9 mouse cellular contexts compared by ENCODE assay signal in genomic region chr6:84976563-84976971, GRCm38 (mm10).
DNase-seq lines count a peak whose midpoint lies in the region; ATAC-seq and TF ChIP-seq lines count a peak whose summit lies in the region.
"Had no signal": no experiment of that assay in that cellular context is flagged by ENCODE, and none has a peak within 500 bp of the region (broad histone marks: within the 10 kb centered on the region; RNA-seq: fewer than 3 reads in every experiment).

No protein-coding gene starts in this region.

- no peak overlapping the region for H3K9ac ChIP-seq in liver, postnatal 0 days (replicated peaks)
- H3K9ac ChIP-seq: limb, embryonic 15.5 days had no signal

- no peak overlapping the region for H3K4me3 ChIP-seq in gastrocnemius, adult 2 months
- H3K4me3 ChIP-seq in heart, embryonic 10.5 days, result no peak overlapping the region
- no peak overlapping the region for H3K4me3 ChIP-seq in liver, postnatal 0 days (ENCODE audit: low read depth, low read length)
- no peak overlapping the region for H3K4me3 ChIP-seq in thymus, adult 2 months (ENCODE audit: control insufficient read depth, insufficient read depth, low read length)
- H3K4me3 ChIP-seq: limb, embryonic 15.5 days had no signal

- H3K4me2 ChIP-seq in liver, postnatal 0 days (ENCODE audit: low read depth, low read length), result no peak overlapping the region; the same call in 1 of the 2 replicates
- H3K4me2 ChIP-seq: limb, embryonic 15.5 days had no signal

- no peak overlapping the region for H3K27ac ChIP-seq in gastrocnemius, adult 2 months
- peak overlapping the region; percentile 22; the same call in 1 of the 2 replicates for H3K27ac ChIP-seq in heart, embryonic 10.5 days
- H3K27ac ChIP-seq in liver, postnatal 0 days (ENCODE audit: low read depth), result no peak overlapping the region; the same call in 1 of the 2 replicates
- no peak overlapping the region for H3K27ac ChIP-seq in thymus, adult 2 months (ENCODE audit: control insufficient read depth, insufficient read depth, low read length)
- H3K27ac ChIP-seq: limb, embryonic 15.5 days had no signal

- no peak for TF ChIP-seq CTCF in gastrocnemius, adult 2 months (IDR thresholded peaks at IDR 0.05)
- no peak for TF ChIP-seq CTCF in liver, postnatal 0 days (IDR thresholded peaks at IDR 0.05; ENCODE audit: low read depth)
- no peak for TF ChIP-seq CTCF in thymus, adult 2 months (IDR thresholded peaks at IDR 0.05; ENCODE audit: borderline replicate concordance, control insufficient read depth, extremely low read depth, insufficient read depth, low read length, poor library complexity)

- peak; percentile 83 for ATAC-seq in liver, postnatal 0 days
- no peak for ATAC-seq in megakaryocyte progenitor cell, adult 5-6 weeks (replicated peaks; ENCODE audit: poor library complexity)

- DNase-seq in gastrocnemius, adult 2 months, result peak; percentile 16
- no peak for DNase-seq in gastrocnemius, postnatal 36 days
- DNase-seq in adipocyte (ENCODE audit: low spot score), result peak; percentile 47
- peak; percentile 76 for DNase-seq in heart, embryonic 10.5 days (ENCODE audit: low spot score)
- DNase-seq in liver, postnatal 0 days, result peak; percentile 51
- DNase-seq in cerebellum, adult 8-10 months, result no peak
- DNase-seq in thymus, adult 2 months, result no peak

- no peaks in the 10 kb centered on the region for H3K27me3 ChIP-seq in heart, embryonic 10.5 days (ENCODE audit: insufficient read depth, poor library complexity, severe bottlenecking)
- H3K27me3 ChIP-seq in liver, postnatal 0 days (ENCODE audit: insufficient read depth, low read length), result no peaks in the 10 kb centered on the region
- no peaks in the 10 kb centered on the region for H3K27me3 ChIP-seq in thymus, adult 2 months (ENCODE audit: control insufficient read depth, insufficient read depth, low read length)
- H3K27me3 ChIP-seq: limb, embryonic 15.5 days had no signal

- 0 out of 2 replicates have a peak, but pooled peaks have one; percentile 17 for TF ChIP-seq EP300 in liver, postnatal 0 days (IDR thresholded peaks at IDR 0.05; ENCODE audit: low read depth)

- H3K4me1 ChIP-seq in heart, embryonic 10.5 days, result peaks cover 15% of the 10 kb centered on the region
- peaks cover 3% of the 10 kb centered on the region; the same call in 1 of the 2 replicates for H3K4me1 ChIP-seq in liver, postnatal 0 days (ENCODE audit: insufficient read depth)
- no peaks in the 10 kb centered on the region for H3K4me1 ChIP-seq in thymus, adult 2 months (replicated peaks; ENCODE audit: control insufficient read depth, insufficient read depth, low read length)

- 25% methylated on average over 3 of the region's 3 CpGs for WGBS in heart, embryonic 10.5 days
- 51% methylated on average over 3 of the region's 3 CpGs for WGBS in liver, postnatal 0 days (ENCODE audit: insufficient replicate concordance)
- 91% methylated on average over 3 of the region's 3 CpGs for WGBS in thymus, adult 2 months

- H3K9me3 ChIP-seq in heart, embryonic 10.5 days, result no peaks in the 10 kb centered on the region
- H3K9me3 ChIP-seq in liver, postnatal 0 days (ENCODE audit: low read length), result no peaks in the 10 kb centered on the region
- H3K9me3 ChIP-seq: limb, embryonic 15.5 days had no signal

- intact Hi-C loops in gastrocnemius, adult 2 months (cut with DNase I), result no loop called here
- intact Hi-C loops in gastrocnemius, postnatal 36 days (cut with DNase I), result no loop called here

- TF ChIP-seq POLR2A in thymus, adult 2 months (IDR thresholded peaks at IDR 0.05; ENCODE audit: control insufficient read depth, extremely low read depth, insufficient read depth, low read length, poor library complexity), result no peak

- no peaks in the 10 kb centered on the region for H3K36me3 ChIP-seq in heart, embryonic 10.5 days
- no peaks in the 10 kb centered on the region for H3K36me3 ChIP-seq in liver, postnatal 0 days (replicated peaks; ENCODE audit: insufficient read depth, low read length)
- H3K36me3 ChIP-seq in thymus, adult 2 months (ENCODE audit: control insufficient read depth, insufficient read depth, low read length), result no peaks in the 10 kb centered on the region
- H3K36me3 ChIP-seq: limb, embryonic 15.5 days had no signal

Comparison
In these comparisons a context has a peak if more than half of its experiments do, and no peak if none do; other contexts are left out.
1. DNase-seq: peak in gastrocnemius, adult 2 months (single experiment), adipocyte (single experiment), heart, embryonic 10.5 days (single experiment) and liver, postnatal 0 days (single experiment); none in gastrocnemius, postnatal 36 days (0 of 2), cerebellum, adult 8-10 months (single experiment) and thymus, adult 2 months (single experiment).